In genomic region chr11:96343206-96343745, GRCm38 (mm10) we compare ENCODE assay signal across 14 mouse cellular contexts. TPM values are rescaled to one million over a fixed set of nuclear protein-coding genes. Genes with fewer than 3 reads are reported as not detected.
DNase-seq lines count a peak whose midpoint lies in the region; ATAC-seq lines count a peak whose summit lies in the region.
"Had no signal": no experiment of that assay in that cellular context is flagged by ENCODE, and none has a peak within 500 bp of the region (broad histone marks: within the 10 kb centered on the region; RNA-seq: fewer than 3 reads in every experiment).

No protein-coding gene starts in this region.

- H3K36me3 ChIP-seq in forebrain, embryonic 11.5 days (ENCODE audit: control insufficient read depth, insufficient read depth, low read length), result no peaks in the 10 kb centered on the region
- H3K36me3 ChIP-seq in forebrain, embryonic 10.5 days (replicated peaks), result no peaks in the 10 kb centered on the region
- H3K36me3 ChIP-seq in embryonic facial prominence, embryonic 10.5 days (replicated peaks), result no peaks in the 10 kb centered on the region
- no peaks in the 10 kb centered on the region for H3K36me3 ChIP-seq in intestine, embryonic 16.5 days (ENCODE audit: control insufficient read depth, insufficient read depth, low read length)
- H3K36me3 ChIP-seq in neural tube, embryonic 11.5 days (ENCODE audit: control insufficient read depth, insufficient read depth, low read length), result peaks cover 5% of the 10 kb centered on the region
- H3K36me3 ChIP-seq: midbrain, embryonic 10.5 days had no signal

- no peak overlapping the region for H3K4me3 ChIP-seq in forebrain, embryonic 11.5 days (ENCODE audit: low read depth, low read length)
- no peak overlapping the region for H3K4me3 ChIP-seq in forebrain, embryonic 10.5 days
- peak overlapping the region; percentile 49 for H3K4me3 ChIP-seq in embryonic facial prominence, embryonic 10.5 days
- 0 out of 2 replicates have a peak overlapping the region, but pooled peaks have one; percentile 20 for H3K4me3 ChIP-seq in intestine, embryonic 16.5 days (ENCODE audit: low read length)
- H3K4me3 ChIP-seq in neural tube, embryonic 11.5 days (ENCODE audit: low read depth, low read length), result peak overlapping the region; percentile 60
- H3K4me3 ChIP-seq: midbrain, embryonic 10.5 days had no signal

- 0 out of 2 replicates have a peak, but pooled peaks cover 2% of the 10 kb centered on the region for H3K4me1 ChIP-seq in forebrain, embryonic 11.5 days (replicated peaks; ENCODE audit: control insufficient read depth, insufficient read depth, low read length)
- H3K4me1 ChIP-seq in forebrain, embryonic 10.5 days, result peaks cover 19% of the 10 kb centered on the region
- peaks cover 19% of the 10 kb centered on the region for H3K4me1 ChIP-seq in embryonic facial prominence, embryonic 10.5 days
- peaks cover 55% of the 10 kb centered on the region for H3K4me1 ChIP-seq in intestine, embryonic 16.5 days (ENCODE audit: control insufficient read depth, insufficient read depth, low read length)
- peaks cover 80% of the 10 kb centered on the region for H3K4me1 ChIP-seq in neural tube, embryonic 11.5 days (ENCODE audit: control insufficient read depth, insufficient read depth, low read length)

- H3K27ac ChIP-seq in forebrain, embryonic 11.5 days (ENCODE audit: low read depth, low read length), result no peak overlapping the region
- H3K27ac ChIP-seq in forebrain, embryonic 10.5 days, result no peak overlapping the region
- H3K27ac ChIP-seq in embryonic facial prominence, embryonic 10.5 days (replicated peaks), result no peak overlapping the region; the same call in 1 of the 2 replicates
- H3K27ac ChIP-seq in intestine, embryonic 16.5 days (ENCODE audit: low read length), result peak overlapping the region; percentile 55
- peak overlapping the region; percentile 100 for H3K27ac ChIP-seq in neural tube, embryonic 11.5 days (ENCODE audit: low read depth, low read length)
- H3K27ac ChIP-seq: midbrain, embryonic 10.5 days had no signal

- ATAC-seq in forebrain, embryonic 11.5 days (replicated peaks; ENCODE audit: low FRiP score), result no peak
- ATAC-seq in intestine, embryonic 16.5 days, result no peak
- ATAC-seq in neural tube, embryonic 11.5 days (ENCODE audit: insufficient read depth, low FRiP score, low TSS enrichment), result no peak

- H3K9me3 ChIP-seq in forebrain, embryonic 11.5 days (ENCODE audit: control insufficient read depth, low read length), result no peaks in the 10 kb centered on the region
- H3K9me3 ChIP-seq in forebrain, embryonic 10.5 days, result no peaks in the 10 kb centered on the region
- no peaks in the 10 kb centered on the region for H3K9me3 ChIP-seq in embryonic facial prominence, embryonic 10.5 days
- H3K9me3 ChIP-seq in intestine, embryonic 16.5 days (ENCODE audit: control insufficient read depth, low read length), result no peaks in the 10 kb centered on the region
- no peaks in the 10 kb centered on the region for H3K9me3 ChIP-seq in neural tube, embryonic 11.5 days (ENCODE audit: control insufficient read depth, low read length)
- H3K9me3 ChIP-seq: midbrain, embryonic 10.5 days had no signal

- no peak overlapping the region for H3K9ac ChIP-seq in forebrain, embryonic 11.5 days (ENCODE audit: low read length)
- peak overlapping the region; percentile 71 for H3K9ac ChIP-seq in intestine, embryonic 16.5 days (ENCODE audit: low read depth, low read length)
- H3K9ac ChIP-seq in neural tube, embryonic 11.5 days (ENCODE audit: low read length), result peak overlapping the region; percentile 99

- H3K4me2 ChIP-seq in forebrain, embryonic 11.5 days (ENCODE audit: low read depth, low read length, severe bottlenecking), result no peak overlapping the region
- H3K4me2 ChIP-seq in intestine, embryonic 16.5 days (ENCODE audit: low read depth, low read length), result peak overlapping the region; percentile 93
- peak overlapping the region; percentile 100 for H3K4me2 ChIP-seq in neural tube, embryonic 11.5 days (ENCODE audit: low read depth)

- intact Hi-C loops in gastrocnemius, postnatal 14 days (cut with DNase I; ENCODE audit: low total_unique reads), result no loop called here
- intact Hi-C loops in left cerebral cortex, postnatal 25 days (cut with DNase I), result loop anchor here (5.0 kb wide), 2 partner anchors 141 to 166 kb away; no protein-coding TSS in a partner anchor

- 4% methylated on average over 2 of the region's 2 CpGs for WGBS in forebrain, embryonic 11.5 days
- 3% methylated on average over 2 of the region's 2 CpGs for WGBS in forebrain, embryonic 10.5 days
- WGBS in embryonic facial prominence, embryonic 10.5 days, result 8% methylated on average over 2 of the region's 2 CpGs
- 38% methylated on average over 2 of the region's 2 CpGs for WGBS in intestine, embryonic 16.5 days
- 11% methylated on average over 2 of the region's 2 CpGs for WGBS in neural tube, embryonic 11.5 days

- peaks cover 94% of the 10 kb centered on the region for H3K27me3 ChIP-seq in forebrain, embryonic 11.5 days (ENCODE audit: control insufficient read depth, insufficient read depth, low read length)
- peaks cover 100% of the 10 kb centered on the region for H3K27me3 ChIP-seq in forebrain, embryonic 10.5 days (ENCODE audit: poor library complexity, severe bottlenecking)
- peaks cover 100% of the 10 kb centered on the region for H3K27me3 ChIP-seq in embryonic facial prominence, embryonic 10.5 days (replicated peaks; ENCODE audit: low read depth, poor library complexity, severe bottlenecking)
- peaks cover 11% of the 10 kb centered on the region; the same call in 1 of the 2 replicates for H3K27me3 ChIP-seq in intestine, embryonic 16.5 days (replicated peaks; ENCODE audit: control insufficient read depth, insufficient read depth, low read length)
- H3K27me3 ChIP-seq in neural tube, embryonic 11.5 days (ENCODE audit: control insufficient read depth, insufficient read depth, low read length), result no peaks in the 10 kb centered on the region

- DNase-seq in forebrain, embryonic 11.5 days (ENCODE audit: low spot score), result peak; percentile 41
- DNase-seq in forebrain, embryonic 10.5 days (ENCODE audit: extremely low spot score, low spot score), result no peak
- peak; percentile 33 for DNase-seq in embryonic facial prominence, embryonic 10.5 days (ENCODE audit: low spot score)
- DNase-seq in neural tube, embryonic 11.5 days (ENCODE audit: low spot score), result peak; percentile 63
- no peak for DNase-seq in cerebellum, postnatal 36 days
- DNase-seq in gastrocnemius, postnatal 14 days, result no peak
- DNase-seq in left cerebral cortex, postnatal 25 days (ENCODE audit: low spot score in 2 of 2), result no peak
- DNase-seq: B cell, adult 2 months; heart, postnatal 4 days; liver had no signal

RNA-seq across cellular contexts. Expression of gene Hoxb2, which starts 7.0 kb away (rescaled TPM):
- 0.12 TPM in 1 of 2 replicates, not detected in the other for polyA plus RNA-seq in forebrain, embryonic 11.5 days (2014; fragmentation: Nextera tagmentation; extraction: Ambion mirVana)
- polyA plus RNA-seq in forebrain, embryonic 10.5 days (2016; fragmentation: Nextera tagmentation; extraction: Ambion mirVana), result not detected in 2 replicates
- 5.8 and 17.0 TPM in 2 replicates for polyA plus RNA-seq in embryonic facial prominence, embryonic 10.5 days (2016; fragmentation: Nextera tagmentation; extraction: Ambion mirVana)
- polyA plus RNA-seq in intestine, embryonic 16.5 days (2015; fragmentation: Nextera tagmentation; extraction: Ambion mirVana), result 9.6 and 11.6 TPM in 2 replicates
- polyA plus RNA-seq in neural tube, embryonic 11.5 days (2014; fragmentation: Nextera tagmentation; extraction: Ambion mirVana), result 88.2 and 89.0 TPM in 2 replicates
- total RNA-seq in gastrocnemius, postnatal 14 days (2021), result 1 to 10 TPM in 1 of 2 experiments, under 1 TPM in 1; 0.51 to 1.1 TPM
- total RNA-seq in left cerebral cortex, postnatal 25 days (2021), result not detected
- total RNA-seq: layer of hippocampus, postnatal 10 days had no signal

RNA-seq across cellular contexts. Expression of gene Hoxb3, which starts 20.1 kb away (rescaled TPM):
- not detected in 2 replicates for polyA plus RNA-seq in forebrain, embryonic 11.5 days (2014; fragmentation: Nextera tagmentation; extraction: Ambion mirVana)
- not detected in 2 replicates for polyA plus RNA-seq in forebrain, embryonic 10.5 days (2016; fragmentation: Nextera tagmentation; extraction: Ambion mirVana)
- polyA plus RNA-seq in embryonic facial prominence, embryonic 10.5 days (2016; fragmentation: Nextera tagmentation; extraction: Ambion mirVana), result 0.69 and 3.4 TPM in 2 replicates
- 1.4 and 1.5 TPM in 2 replicates for polyA plus RNA-seq in intestine, embryonic 16.5 days (2015; fragmentation: Nextera tagmentation; extraction: Ambion mirVana)
- 10.3 and 14.2 TPM in 2 replicates for polyA plus RNA-seq in neural tube, embryonic 11.5 days (2014; fragmentation: Nextera tagmentation; extraction: Ambion mirVana)
- total RNA-seq in gastrocnemius, postnatal 14 days (2021), result under 1 TPM; 0.66 to 0.80 TPM
- not detected for total RNA-seq in left cerebral cortex, postnatal 25 days (2021)
- total RNA-seq: layer of hippocampus, postnatal 10 days had no signal
- polyA plus RNA-seq: midbrain, embryonic 10.5 days had no signal

RNA-seq across cellular contexts. Expression of gene Hoxb1, which starts 22.3 kb away (rescaled TPM):
- polyA plus RNA-seq in forebrain, embryonic 11.5 days (2014; fragmentation: Nextera tagmentation; extraction: Ambion mirVana), result not detected in 2 replicates
- polyA plus RNA-seq in forebrain, embryonic 10.5 days (2016; fragmentation: Nextera tagmentation; extraction: Ambion mirVana), result 0.07 TPM in 1 of 2 replicates, not detected in the other
- 1.2 and 7.1 TPM in 2 replicates for polyA plus RNA-seq in embryonic facial prominence, embryonic 10.5 days (2016; fragmentation: Nextera tagmentation; extraction: Ambion mirVana)
- polyA plus RNA-seq in intestine, embryonic 16.5 days (2015; fragmentation: Nextera tagmentation; extraction: Ambion mirVana), result not detected in 2 replicates
- 15.7 and 17.2 TPM in 2 replicates for polyA plus RNA-seq in neural tube, embryonic 11.5 days (2014; fragmentation: Nextera tagmentation; extraction: Ambion mirVana)
- total RNA-seq in gastrocnemius, postnatal 14 days (2021), result not detected
- not detected for total RNA-seq in left cerebral cortex, postnatal 25 days (2021)
- total RNA-seq: gastrocnemius, adult 8-10 months; heart, postnatal 4 days; layer of hippocampus, postnatal 10 days had no signal

RNA-seq across cellular contexts. Expression of gene Hoxb4, which starts 25.2 kb away (rescaled TPM):
- polyA plus RNA-seq in forebrain, embryonic 11.5 days (2014; fragmentation: Nextera tagmentation; extraction: Ambion mirVana), result not detected in 2 replicates
- polyA plus RNA-seq in forebrain, embryonic 10.5 days (2016; fragmentation: Nextera tagmentation; extraction: Ambion mirVana), result not detected in 2 replicates
- 0.09 and 0.23 TPM in 2 replicates for polyA plus RNA-seq in embryonic facial prominence, embryonic 10.5 days (2016; fragmentation: Nextera tagmentation; extraction: Ambion mirVana)
- 1.8 and 2.0 TPM in 2 replicates for polyA plus RNA-seq in intestine, embryonic 16.5 days (2015; fragmentation: Nextera tagmentation; extraction: Ambion mirVana)
- polyA plus RNA-seq in neural tube, embryonic 11.5 days (2014; fragmentation: Nextera tagmentation; extraction: Ambion mirVana), result 3.1 and 3.8 TPM in 2 replicates
- total RNA-seq in gastrocnemius, postnatal 14 days (2021), result under 1 TPM; 0.51 to 0.53 TPM
- total RNA-seq in left cerebral cortex, postnatal 25 days (2021), result not detected
- total RNA-seq: layer of hippocampus, postnatal 10 days had no signal
- polyA plus RNA-seq: midbrain, embryonic 10.5 days had no signal

RNA-seq across cellular contexts. Expression of gene Hoxb5, which starts 40.1 kb away (rescaled TPM):
- 0.21 TPM in 1 of 2 replicates, not detected in the other for polyA plus RNA-seq in forebrain, embryonic 11.5 days (2014; fragmentation: Nextera tagmentation; extraction: Ambion mirVana)
- not detected in 2 replicates for polyA plus RNA-seq in forebrain, embryonic 10.5 days (2016; fragmentation: Nextera tagmentation; extraction: Ambion mirVana)
- 0.07 and 0.28 TPM in 2 replicates for polyA plus RNA-seq in embryonic facial prominence, embryonic 10.5 days (2016; fragmentation: Nextera tagmentation; extraction: Ambion mirVana)
- 26.4 and 28.7 TPM in 2 replicates for polyA plus RNA-seq in intestine, embryonic 16.5 days (2015; fragmentation: Nextera tagmentation; extraction: Ambion mirVana)
- 49.0 and 49.1 TPM in 2 replicates for polyA plus RNA-seq in neural tube, embryonic 11.5 days (2014; fragmentation: Nextera tagmentation; extraction: Ambion mirVana)
- under 1 TPM; 0.90 to 0.91 TPM for total RNA-seq in gastrocnemius, postnatal 14 days (2021)
- total RNA-seq in left cerebral cortex, postnatal 25 days (2021), result not detected
- total RNA-seq: layer of hippocampus, postnatal 10 days had no signal
- polyA plus RNA-seq: midbrain, embryonic 10.5 days had no signal

Comparison
In these comparisons a context has a peak if more than half of its experiments do, and no peak if none do; other contexts are left out.
1. DNase-seq: peak in forebrain, embryonic 11.5 days (single experiment), embryonic facial prominence, embryonic 10.5 days (single experiment) and neural tube, embryonic 11.5 days (single experiment); none in forebrain, embryonic 10.5 days (single experiment), cerebellum, postnatal 36 days (0 of 2), gastrocnemius, postnatal 14 days (single experiment) and left cerebral cortex, postnatal 25 days (0 of 2).
2. H3K27ac ChIP-seq: peak in intestine, embryonic 16.5 days (single experiment) and neural tube, embryonic 11.5 days (single experiment); none in forebrain, embryonic 11.5 days (single experiment), forebrain, embryonic 10.5 days (single experiment) and embryonic facial prominence, embryonic 10.5 days (single experiment).
3. H3K4me3 ChIP-seq: peak in embryonic facial prominence, embryonic 10.5 days (single experiment), intestine, embryonic 16.5 days (single experiment) and neural tube, embryonic 11.5 days (single experiment); none in forebrain, embryonic 11.5 days (single experiment) and forebrain, embryonic 10.5 days (single experiment).